Mouse (Mus musculus) retina, postnatal 7 days (tissue): ENCODE results near the gene Lactb.
"Not testable (repeated sequence)": the region's sequence is repeated elsewhere in the genome, so short reads cannot be mapped to it uniquely, and the experiment has no call there.

Experiments
- DNase-seq: peaks from one replicate; pipeline ENCODE4 v3.0.0-alpha.2; 2012; ENCODE audit warnings: low read depth, low spot score

Lactb gene

DNA sequence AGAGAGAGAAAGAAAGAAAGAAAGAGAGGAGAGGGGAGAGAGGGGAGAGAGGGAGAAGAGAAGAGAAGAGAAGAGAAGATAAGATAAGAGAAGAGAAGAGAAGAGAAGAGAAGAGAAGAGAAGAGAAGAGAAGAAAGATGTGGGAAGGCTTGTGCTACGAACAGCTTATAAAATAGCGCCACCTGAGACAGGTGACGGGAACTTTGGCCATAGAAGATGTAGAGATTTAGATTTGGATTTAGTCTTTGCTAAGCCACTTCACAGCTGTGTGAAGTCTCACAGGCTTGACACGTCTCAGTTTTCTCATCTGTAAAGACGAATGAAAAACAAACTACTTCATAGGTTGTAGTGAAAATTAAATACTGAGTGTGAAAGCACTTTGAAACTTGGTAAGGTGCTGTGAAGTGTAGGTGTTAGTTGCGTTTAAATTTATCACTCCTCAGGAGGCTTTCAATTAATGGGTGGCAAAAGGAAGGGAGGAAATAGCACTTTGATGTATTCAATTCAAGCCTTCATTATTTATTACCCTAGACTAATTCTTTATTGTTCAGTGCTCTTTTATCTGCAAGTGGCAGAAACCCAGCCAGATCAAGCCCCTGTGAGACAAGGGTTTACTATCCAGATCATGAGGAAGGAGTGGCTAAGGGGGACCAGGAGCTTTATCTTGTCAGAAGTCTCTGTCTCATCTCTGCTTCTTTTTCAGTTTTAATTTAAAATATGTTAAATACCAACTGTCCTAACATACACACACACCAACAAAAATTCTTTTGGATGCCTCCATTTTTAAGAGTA is 54.6 kb downstream of the Lactb start:
- DNase-seq = no peak

DNA sequence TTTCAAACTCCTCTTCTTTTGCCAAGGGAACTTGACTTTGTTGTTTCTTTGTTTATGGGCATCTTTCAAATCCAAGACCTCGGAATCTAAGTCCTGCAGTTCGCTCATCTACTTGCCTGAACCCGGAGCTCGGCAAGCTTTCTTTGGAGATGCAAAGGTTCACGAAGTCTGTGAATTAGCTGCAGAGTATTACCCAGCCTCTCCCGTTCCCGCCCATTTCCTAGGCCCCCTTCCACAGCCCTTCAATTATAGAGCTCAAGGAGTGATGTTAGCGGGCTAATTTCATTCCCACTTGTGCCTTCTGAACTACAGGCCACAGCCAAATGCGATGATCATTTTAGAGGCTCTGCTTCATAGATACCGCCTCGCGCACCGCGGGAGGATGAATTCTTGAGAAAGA is 55.3 kb downstream of the Lactb start:
- DNase-seq = no peak

DNA sequence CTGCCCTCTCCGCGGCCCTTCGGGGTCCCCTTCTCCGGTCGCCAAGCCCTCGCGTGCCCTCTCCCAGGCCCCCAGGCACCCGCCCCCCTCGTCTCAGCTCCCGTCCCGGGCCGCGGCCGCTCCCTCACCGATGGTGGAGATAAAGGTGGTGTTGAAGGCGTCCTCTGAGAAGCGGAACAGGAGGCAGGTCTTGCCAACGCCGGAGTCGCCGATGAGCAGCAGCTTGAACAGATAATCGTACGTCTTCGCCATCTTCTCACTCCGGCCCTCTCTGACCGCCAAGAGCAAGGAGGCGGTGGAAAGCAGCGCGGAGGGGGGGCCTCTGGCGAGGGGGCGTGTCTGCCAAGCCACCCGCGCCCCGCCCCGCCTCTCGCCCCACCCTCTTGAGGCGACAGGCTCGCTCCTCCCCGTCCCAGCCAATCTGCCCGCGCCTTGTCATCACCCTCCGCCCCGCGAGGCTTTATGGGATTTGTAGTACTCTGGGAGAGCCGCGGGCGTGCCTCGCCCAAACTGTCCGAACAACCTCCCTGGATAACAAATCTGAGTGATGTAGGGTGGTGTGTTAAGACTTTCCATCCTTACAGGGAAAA is 55.8 kb downstream of the Lactb start, which contains the start of gene Rab8b:
Rab8b (minus strand) TSS at position 306 of the 590 bp plus-strand sequence.
- DNase-seq = peak; percentile 92

GRCm38 (mm10) chr9:66918672-66919330 is 56.5 kb downstream of the Lactb start:
- no peak for DNase-seq

GRCm38 (mm10) chr9:66917892-66918255 is 57.4 kb downstream of the Lactb start:
- DNase-seq = no peak

DNA sequence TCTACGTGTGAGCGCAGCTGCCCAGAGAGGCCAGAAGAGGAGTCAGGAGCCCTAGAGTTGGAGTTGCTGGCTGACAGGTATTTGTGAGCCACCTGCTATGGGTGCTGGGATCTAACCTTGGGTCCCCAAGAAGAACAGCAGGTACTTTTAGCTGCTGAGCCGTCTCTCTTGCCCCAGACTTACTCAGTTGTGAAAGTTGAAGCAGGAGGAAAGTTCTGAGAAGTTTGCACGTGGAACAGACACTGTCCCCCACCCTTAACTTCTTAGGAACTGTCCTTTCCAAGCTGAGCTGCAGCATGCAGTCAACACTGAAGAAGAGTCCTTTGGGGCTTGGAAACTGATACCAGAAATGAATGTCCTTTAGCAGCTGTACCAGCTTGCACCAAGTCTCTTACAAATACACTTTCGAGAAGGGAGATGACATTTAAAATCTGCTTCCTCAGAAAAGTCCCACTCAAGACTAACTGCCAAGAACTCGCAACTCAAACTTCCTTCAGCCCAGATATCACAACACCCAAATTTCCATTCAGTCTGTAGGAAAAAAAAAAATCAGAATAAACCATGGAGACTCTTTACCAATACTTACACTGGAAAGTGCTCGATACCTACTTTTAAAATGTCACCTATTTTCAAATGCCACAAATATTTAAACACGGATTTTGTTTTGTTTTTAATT is 57.9 kb downstream of the Lactb start:
- no peak for DNase-seq

DNA sequence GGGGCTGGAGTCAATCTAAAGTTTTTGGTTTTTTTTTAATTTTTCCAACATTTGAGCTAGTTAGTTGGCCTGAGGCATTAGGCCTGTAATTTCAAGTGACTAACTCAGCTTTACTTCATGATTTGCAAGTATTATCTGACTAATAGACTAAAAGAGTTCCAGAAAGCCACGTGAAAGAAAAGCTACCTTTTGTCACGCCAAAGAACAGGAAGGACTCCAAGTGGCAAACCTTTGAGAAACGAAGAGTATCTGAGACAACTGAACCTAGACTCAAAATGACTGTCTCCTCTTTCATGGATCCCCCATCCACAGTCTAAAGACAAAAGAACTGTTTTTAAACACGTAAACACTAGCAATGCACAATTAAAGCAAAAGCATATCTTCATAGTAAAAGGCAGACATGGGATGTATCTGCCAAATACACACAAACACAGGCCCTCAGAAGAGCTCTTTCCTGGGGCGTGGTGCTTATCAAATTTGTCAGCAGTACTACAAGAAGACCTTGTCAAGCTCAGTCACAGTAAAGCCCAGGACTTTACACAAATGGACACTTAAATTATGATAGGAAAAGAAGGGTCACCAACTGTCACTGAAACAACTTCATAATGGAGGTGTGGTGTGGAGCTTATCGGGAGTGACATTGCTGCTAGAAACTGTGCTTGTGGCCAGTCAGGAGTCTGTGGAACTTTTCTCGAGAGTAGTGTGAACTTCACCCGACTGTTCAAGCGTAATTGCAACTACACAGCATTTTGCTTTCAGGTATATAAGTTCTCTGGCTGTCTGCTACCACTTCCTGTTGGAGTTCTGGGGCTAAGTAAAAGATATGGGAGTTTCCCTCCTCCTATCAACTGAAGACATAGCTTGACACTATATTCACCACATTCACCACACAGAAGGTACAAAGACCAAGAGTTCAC is 59.2 kb downstream of the Lactb start:
- no peak for DNase-seq

DNA sequence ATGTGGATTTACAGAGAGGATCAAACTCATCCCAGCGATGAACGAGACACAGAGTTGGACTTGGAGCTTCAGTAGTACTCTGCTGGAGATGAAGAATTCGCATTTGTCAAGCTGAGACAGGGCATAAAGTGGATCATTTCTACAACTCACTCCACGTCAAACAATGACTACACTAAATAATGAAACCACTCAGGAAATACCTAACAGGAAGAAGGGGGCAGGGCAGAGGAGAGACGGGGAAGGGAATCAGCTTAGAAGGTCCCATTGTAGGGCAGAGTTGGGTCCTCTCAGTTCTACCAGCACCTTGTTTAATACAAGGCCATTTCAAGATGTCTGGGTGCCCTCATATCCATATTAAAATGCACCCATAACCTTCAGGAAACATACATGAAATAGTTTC is 59.9 kb downstream of the Lactb start:
- no peak for DNase-seq

GRCm38 (mm10) chr9:66914540-66914939 is 60.7 kb downstream of the Lactb start:
- DNase-seq = no peak

DNA sequence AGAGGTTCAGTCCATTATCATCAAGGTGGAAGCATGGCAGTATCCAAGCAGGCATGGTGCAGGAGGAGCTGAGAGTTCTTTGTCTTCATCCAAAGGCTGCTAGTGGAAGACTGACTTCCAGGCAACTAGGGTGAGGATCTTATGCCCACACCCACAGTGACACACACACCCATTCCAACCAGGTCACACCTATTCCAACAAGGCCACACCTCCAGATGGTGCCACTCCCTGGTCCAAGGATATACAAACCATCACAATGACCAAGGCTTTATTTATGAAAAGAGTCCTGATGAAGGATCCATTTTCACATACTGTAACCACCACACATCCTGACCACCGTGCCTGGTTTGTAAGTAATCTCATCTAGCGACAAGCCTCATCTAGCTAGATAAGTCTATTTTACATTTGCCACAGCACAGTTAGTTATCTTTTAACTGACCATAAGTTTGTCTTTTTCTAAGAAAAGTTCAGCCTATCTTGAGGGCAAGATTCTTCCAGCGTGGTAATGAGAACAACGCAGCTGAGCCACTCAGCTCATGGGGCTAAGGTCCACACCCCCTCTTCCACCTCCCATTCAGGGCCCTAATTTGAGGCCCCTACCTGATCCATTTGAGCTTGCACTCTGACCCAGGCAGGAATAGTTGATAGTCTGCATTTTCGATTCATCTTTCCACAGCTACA is 61.9 kb downstream of the Lactb start:
- DNase-seq = not testable (repeated sequence)

DNA sequence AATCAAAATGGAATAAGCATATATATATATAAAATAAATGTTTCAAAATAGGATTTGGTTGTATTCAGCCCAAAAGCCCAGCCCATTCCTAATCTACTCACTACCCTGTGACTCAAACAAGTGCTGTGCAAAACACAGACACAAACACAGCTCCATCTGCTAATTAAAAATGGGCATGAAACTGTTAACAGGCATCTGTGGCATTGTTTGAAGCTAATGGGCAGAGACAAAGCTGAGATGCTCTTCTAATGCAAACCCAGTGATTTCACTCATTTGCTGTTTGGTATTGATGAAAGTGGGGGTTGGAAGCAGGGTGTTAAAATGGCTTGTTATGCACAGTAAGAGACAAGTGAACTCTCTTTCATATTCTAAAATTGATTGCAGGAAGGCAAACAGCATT is 63.0 kb downstream of the Lactb start:
- DNase-seq = no peak

GRCm38 (mm10) chr9:66910677-66911076 is 64.6 kb downstream of the Lactb start:
- DNase-seq = no peak

DNA sequence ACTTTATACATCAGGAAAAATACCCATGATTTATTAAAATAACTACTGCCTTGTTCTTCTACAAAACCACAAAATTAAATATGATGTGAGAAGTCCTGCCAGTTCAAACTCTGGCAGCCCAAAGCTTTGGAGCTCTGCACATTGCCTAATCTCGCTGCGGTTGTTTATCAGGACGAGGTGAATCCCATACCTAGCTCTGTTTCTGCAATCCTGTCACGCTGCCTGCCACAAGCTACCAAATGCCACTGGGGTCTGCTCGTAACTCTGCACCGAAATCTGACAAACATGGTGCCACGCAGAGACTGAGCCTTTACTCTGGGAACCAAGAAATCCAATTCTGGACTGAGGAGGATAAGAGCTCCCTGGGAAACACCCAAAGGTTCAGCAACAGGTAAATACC is 65.4 kb downstream of the Lactb start:
- no peak for DNase-seq

GRCm38 (mm10) chr9:66907746-66908397 is 67.4 kb downstream of the Lactb start:
- no peak for DNase-seq

DNA sequence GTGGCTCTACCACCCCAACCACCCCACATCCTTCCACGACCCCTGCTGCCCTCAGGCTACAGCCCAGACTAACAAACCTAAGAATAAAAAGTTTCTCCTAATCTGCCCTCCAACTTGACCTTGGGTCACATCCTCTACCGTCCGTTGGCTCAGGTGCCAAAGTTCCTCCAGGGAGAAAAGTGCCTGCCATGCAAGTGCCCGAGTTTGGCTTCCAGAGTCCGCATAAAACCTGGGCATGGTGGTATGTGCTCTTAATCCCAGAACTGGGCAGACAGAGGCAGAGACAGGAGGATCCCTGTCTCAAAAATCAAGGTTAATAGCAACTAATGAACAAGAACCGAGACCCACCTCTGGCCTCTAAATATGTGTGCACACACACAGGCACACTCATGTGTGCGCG is 68.2 kb downstream of the Lactb start:
- DNase-seq = no peak

DNA sequence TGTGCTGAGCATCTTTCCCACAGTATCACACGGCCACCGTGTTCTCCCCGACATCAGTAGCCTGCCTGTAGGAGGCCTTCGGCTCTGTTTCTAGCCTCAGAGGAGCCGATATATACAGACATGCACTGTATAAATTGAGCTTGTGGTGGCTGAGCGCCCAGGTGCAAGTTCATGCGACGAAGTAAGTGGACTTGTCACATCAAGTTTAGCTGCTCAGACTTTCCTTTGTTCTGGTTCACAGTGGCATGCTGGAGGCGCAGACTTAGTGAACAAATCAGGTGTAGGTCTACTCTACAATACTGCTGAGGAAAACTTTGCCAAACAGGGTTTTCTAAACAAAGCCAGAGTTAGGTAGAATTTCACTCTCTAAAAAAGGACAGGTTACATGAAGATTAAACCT is 69.3 kb downstream of the Lactb start:
- DNase-seq = no peak
